Mouse (Mus musculus) ES-CJ7 (cell line): ENCODE results near the gene Baz2b.

Experiments used
- DNase-seq: peaks from one replicate; pipeline ENCODE4 v3.0.0; 2011; ENCODE audit warnings: low read depth, low spot score

The Baz2b gene

DNA sequence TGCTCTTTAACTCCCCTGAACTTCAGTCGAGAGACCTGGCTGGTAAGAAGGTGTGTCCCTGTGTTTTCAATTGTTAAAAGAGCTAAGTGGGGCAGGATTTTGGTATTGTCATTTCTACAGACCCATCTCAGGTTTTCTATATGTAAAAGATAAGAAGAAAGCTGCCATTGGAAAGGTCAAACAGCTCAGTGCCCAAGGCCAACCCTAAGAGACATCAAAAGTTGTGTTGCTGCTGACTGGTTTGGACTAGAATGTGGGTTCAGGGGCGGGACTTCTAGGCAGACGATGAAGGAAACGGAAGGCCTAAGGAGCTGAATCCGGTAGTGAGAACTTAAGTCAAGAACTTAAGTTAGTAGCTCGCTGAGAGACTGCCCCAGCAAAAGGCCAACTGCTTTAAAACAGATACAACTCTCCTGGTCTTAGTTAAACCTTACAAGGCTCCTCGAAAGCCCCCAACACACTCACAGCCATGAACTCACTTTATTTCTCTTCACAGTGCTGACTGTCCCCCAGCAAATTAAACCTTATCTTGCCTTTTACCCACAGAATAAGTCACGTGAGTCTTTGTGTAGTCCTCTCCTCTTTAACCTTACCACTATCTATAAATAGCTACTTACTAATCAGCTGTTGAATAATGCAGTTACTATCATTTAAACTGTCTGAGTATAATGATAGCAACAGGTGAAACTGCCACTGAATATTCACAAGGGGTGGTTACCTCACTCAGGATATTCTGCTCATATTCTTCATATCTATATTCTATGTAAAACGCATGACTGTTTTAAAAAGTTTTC, 158.8 kb downstream of the Baz2b start:
- DNase-seq: peak; percentile 97

GRCm38 (mm10) chr2:60049889-60050288, 159.8 kb downstream of the Baz2b start:
- no peak for DNase-seq

DNA sequence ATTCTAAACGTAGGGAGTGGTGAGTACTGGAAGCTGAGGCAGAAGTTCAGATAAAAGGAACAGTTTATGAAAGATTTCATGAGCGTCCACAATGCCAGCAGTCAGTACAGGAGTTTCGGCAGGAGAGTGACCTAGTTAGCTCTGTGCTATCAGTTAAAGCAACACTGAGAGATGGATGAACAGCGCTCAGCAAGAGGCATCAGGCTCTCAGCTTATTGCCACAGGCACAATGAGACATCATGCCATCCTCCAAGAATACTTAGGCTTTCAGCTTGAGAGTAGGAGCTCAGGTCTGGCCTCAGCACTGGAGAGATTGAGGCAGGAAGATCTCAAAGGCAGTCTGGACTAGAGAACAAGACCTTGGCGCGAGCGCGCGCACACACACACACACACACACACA, 160.3 kb downstream of the Baz2b start:
- peak; percentile 32 for DNase-seq

DNA sequence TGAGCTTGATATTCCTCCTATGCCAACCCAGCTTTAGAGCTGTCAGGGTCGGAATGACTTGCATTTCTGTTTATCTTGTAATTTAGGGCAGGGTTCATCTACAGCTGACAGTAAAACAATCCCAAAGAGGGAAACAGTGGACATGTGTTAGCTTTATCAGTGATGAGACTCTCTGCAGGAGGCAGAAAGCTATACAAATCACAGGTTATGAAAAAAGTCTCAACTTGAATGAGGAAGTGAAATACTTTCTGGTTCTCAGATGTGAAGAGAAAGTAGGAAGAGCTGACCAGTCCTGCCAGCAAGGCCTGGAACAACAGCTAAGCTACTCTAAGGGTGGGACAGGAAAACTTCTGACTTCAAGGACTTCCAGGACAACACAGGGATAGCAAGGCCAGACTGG, 163.6 kb downstream of the Baz2b start:
- no peak for DNase-seq

- DNase-seq: peak; percentile 59
Measured at GRCm38 (mm10) chr2:60044988-60045387, 164.7 kb downstream of the Baz2b start.

DNA sequence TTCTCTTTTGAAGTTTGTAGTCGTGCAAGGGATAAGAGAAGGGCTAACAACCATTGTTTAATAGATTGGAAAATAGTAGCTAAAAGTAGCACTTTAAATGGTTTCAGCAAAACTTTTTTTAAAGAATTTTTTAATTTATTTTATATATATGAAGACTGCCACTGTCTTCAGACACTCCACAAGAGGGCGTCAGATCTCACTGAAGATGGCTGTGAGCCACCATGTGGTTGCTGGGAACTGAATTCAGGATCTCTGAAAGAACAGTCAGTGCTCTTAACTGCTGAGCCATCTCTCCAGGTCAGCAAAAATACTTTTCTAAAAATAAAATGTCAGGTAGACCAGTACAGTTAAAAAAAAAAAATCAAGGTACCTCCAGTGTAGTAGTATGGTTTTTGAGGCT, 165.1 kb downstream of the Baz2b start:
- peak; percentile 57 for DNase-seq

DNA sequence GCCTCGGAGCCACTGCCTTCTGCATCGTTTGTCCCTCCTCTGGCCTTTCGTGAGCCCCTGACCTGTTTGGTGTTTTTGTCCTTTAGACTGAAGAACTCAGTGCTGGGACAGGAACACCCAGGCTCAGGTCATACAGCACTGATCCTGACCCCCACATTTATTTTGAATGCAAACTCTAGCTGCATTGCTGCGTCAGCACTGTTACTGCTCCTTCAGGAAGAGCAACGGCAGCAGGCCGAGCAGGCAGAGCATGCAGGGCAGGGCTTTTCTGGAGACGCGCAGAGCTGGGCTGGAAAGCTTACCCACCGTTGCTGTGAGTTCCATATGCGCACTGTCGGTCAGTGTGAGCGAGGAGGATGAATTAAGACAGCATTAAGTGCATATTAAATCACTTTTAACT, 166.9 kb downstream of the Baz2b start:
- DNase-seq: no peak

GRCm38 (mm10) chr2:60041485-60042274, 168.0 kb downstream of the Baz2b start:
- no peak for DNase-seq

- DNase-seq: no peak
Measured at GRCm38 (mm10) chr2:60040162-60040561, 169.5 kb downstream of the Baz2b start.

GRCm38 (mm10) chr2:60037011-60037551, 172.6 kb downstream of the Baz2b start:
- peak; percentile 55 for DNase-seq

- no peak for DNase-seq
Measured at GRCm38 (mm10) chr2:60036361-60036760, 173.3 kb downstream of the Baz2b start.

- no peak for DNase-seq
Measured at GRCm38 (mm10) chr2:60030991-60031390, 178.6 kb downstream of the Baz2b start.

- peak; percentile 43 for DNase-seq
Measured at GRCm38 (mm10) chr2:60029020-60029419, 180.6 kb downstream of the Baz2b start.

GRCm38 (mm10) chr2:60027166-60027565, 182.5 kb downstream of the Baz2b start:
- no peak for DNase-seq

DNA sequence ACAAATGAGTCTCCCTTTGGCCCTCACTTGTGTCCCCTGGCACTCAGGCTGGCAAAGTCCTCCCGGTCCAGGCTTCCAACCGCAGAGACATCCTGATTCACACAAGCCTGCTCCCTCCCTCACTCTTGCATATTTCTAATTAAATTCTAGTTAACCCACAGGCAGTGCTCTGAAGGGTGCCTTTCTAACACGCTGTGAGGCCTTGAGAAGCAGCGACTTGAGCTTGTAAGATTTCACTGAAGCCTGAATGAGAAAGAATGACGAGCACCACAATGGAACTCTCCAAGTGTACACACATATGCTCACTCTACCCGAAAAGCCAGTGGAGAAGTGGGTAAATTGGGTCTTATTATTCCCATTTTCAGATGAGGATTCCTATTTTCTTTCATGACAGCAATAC, 183.1 kb downstream of the Baz2b start:
- DNase-seq: no peak

- DNase-seq: no peak
Measured at GRCm38 (mm10) chr2:60023777-60024176, 185.9 kb downstream of the Baz2b start.

- peak; percentile 43 for DNase-seq
Measured at GRCm38 (mm10) chr2:60021556-60021955, 188.1 kb downstream of the Baz2b start.

GRCm38 (mm10) chr2:60021138-60021537, 188.5 kb downstream of the Baz2b start:
- DNase-seq: peak; percentile 93

GRCm38 (mm10) chr2:60019546-60020250, 189.9 kb downstream of the Baz2b start:
- DNase-seq: no peak

DNA sequence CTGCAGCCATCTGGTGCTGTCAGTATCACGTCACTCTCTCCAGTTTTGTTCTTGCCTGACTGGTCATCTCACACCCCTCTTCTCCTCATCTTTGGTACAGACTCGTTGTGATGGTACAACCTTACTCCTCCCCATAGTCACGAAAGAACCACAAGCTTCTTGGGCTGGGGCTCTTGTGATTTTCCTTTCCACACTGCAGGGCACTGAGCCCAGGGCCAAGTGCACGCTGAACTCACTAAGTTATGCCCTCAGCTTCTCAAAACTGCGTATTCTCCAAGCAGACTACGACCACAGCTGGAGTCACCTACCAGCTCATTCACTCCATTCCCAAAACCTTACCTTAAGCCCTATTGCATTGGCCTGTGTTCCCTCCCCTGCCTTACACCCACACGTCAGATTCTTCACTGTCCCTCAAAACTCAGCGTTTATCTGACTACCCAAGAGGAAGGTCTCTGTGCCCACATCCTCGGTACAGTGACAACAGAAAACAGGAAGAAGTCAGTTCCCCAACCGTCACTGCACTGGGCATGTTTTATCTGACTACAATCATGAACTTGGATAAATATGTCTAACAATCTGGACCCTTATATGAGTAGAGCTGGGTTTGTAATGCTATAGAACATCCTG, 190.7 kb downstream of the Baz2b start:
- DNase-seq: no peak

- DNase-seq: no peak
Measured at GRCm38 (mm10) chr2:60011526-60011925, 198.1 kb downstream of the Baz2b start.

DNA sequence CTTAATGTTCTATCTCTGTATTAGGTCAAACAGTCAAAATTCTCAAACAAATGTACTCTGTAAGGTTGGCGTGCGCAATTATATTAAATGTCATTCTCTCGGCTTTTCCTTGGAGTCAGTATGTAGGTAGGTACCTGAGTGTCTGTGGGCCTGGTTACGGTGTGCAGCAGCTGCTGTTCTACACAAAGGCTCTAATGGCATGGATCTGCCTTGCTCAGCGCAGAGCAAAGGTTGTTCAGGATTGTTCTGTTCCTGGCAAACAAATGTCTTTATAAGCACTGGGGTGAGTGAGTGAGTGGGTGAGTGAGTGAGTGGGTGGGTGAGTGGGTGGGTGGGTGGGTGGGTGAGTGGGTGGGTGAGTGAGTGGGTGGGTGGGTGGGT, 206.0 kb downstream of the Baz2b start:
- DNase-seq: no peak
